In genomic region chrX:167115096-167115495, GRCm38 (mm10) we compare ENCODE assay signal across 25 mouse cellular contexts.
"Had no signal": no experiment of that assay in that cellular context is flagged by ENCODE, and none has a peak within 500 bp of the region (broad histone marks: within the 10 kb centered on the region; RNA-seq: fewer than 3 reads in every experiment).

No protein-coding gene starts in this region.

- H3K4me2 ChIP-seq: heart, embryonic 11.5 days; heart, embryonic 13.5 days; heart, embryonic 15.5 days; hindbrain, embryonic 13.5 days; hindbrain, embryonic 15.5 days; kidney, embryonic 15.5 days; limb, embryonic 13.5 days; limb, embryonic 15.5 days had no signal

- H3K36me3 ChIP-seq: heart, embryonic 13.5 days; heart, embryonic 15.5 days; hindbrain, embryonic 13.5 days; hindbrain, embryonic 15.5 days; kidney, embryonic 15.5 days; limb, embryonic 13.5 days; limb, embryonic 15.5 days had no signal

- DNase-seq: gastrocnemius, postnatal 14 days; gastrocnemius, postnatal 36 days; heart, adult 11 months; heart, adult 2 months; heart, postnatal 14 days; heart, postnatal 36 days; kidney, adult 11 months; kidney, adult 2 months; kidney, adult 9 months; kidney, postnatal 14 days; kidney, postnatal 36 days; layer of hippocampus, adult 9-11 months; layer of hippocampus, postnatal 36 days; left cerebral cortex, postnatal 4 days had no signal

- H3K9me3 ChIP-seq: heart, embryonic 13.5 days; heart, embryonic 15.5 days; hindbrain, embryonic 13.5 days; hindbrain, embryonic 15.5 days; kidney, embryonic 15.5 days; limb, embryonic 13.5 days; limb, embryonic 15.5 days had no signal

- H3K27ac ChIP-seq: heart, adult 2 months; heart, embryonic 13.5 days; heart, embryonic 15.5 days; hindbrain, embryonic 13.5 days; hindbrain, embryonic 15.5 days; hindbrain, postnatal 0 days; kidney, embryonic 15.5 days; kidney, postnatal 0 days; limb, embryonic 13.5 days; limb, embryonic 15.5 days had no signal

- H3K4me3 ChIP-seq: heart, adult 2 months; heart, embryonic 13.5 days; heart, embryonic 15.5 days; hindbrain, embryonic 13.5 days; hindbrain, embryonic 15.5 days; kidney, embryonic 15.5 days; limb, embryonic 13.5 days; limb, embryonic 15.5 days had no signal

- H3K4me1 ChIP-seq: heart, embryonic 13.5 days; heart, embryonic 15.5 days; hindbrain, embryonic 13.5 days; hindbrain, embryonic 15.5 days; kidney, embryonic 15.5 days; limb, embryonic 13.5 days; limb, embryonic 15.5 days had no signal

- ATAC-seq: hindbrain, postnatal 0 days; intestine, embryonic 16.5 days had no signal

- H3K9ac ChIP-seq: heart, embryonic 13.5 days; heart, embryonic 15.5 days; hindbrain, embryonic 13.5 days; hindbrain, embryonic 15.5 days; kidney, embryonic 15.5 days; limb, embryonic 13.5 days; limb, embryonic 15.5 days had no signal

- H3K27me3 ChIP-seq: heart, embryonic 15.5 days had no signal
